Mouse (Mus musculus) limb, embryonic 14.5 days (tissue): ENCODE data around the gene Nlrx1. TPM values are rescaled to one million over a fixed set of nuclear protein-coding genes. Genes with fewer than 3 reads are reported as not detected.

Experiments
- ATAC-seq: fragments of 200-750 bp; cut with Nextera tagmentation; 2 replicates; pipeline ENCODE4 v1.8.0; 2017; ENCODE audit warnings: low read depth, moderate number of reproducible peaks, moderate TSS enrichment; ENCODE audit not compliant: low FRiP score
- DNase-seq: peaks from one replicate; pipeline ENCODE4 v3.0.0-alpha.2; 2015; ENCODE audit warnings: low spot score
- H3K27ac ChIP-seq: fragments of 300-500 bp; sonication (generic); replicated peaks from 2 replicates; pipeline ENCODE4 v1.5.1; 2014; ENCODE audit warnings: low read depth, mild to moderate bottlenecking, low read length, moderate library complexity, mixed read lengths
- H3K27me3 ChIP-seq: fragments of 300-500 bp; sonication (generic); 2 replicates; pipeline ENCODE4 v1.6.1; 2014; ENCODE audit warnings: low read length, mixed read lengths; ENCODE audit not compliant: control insufficient read depth, insufficient read depth
- H3K36me3 ChIP-seq: fragments of 300-500 bp; sonication (generic); 2 replicates; pipeline ENCODE4 v1.6.1; 2014; ENCODE audit warnings: mild to moderate bottlenecking, low read length, moderate library complexity, mixed read lengths; ENCODE audit not compliant: control insufficient read depth, insufficient read depth
- H3K4me1 ChIP-seq: fragments of 300-500 bp; sonication (generic); 2 replicates; pipeline ENCODE4 v1.6.1; 2014; ENCODE audit warnings: antibody characterized with exemption, low read length, mixed read lengths; ENCODE audit not compliant: control insufficient read depth, insufficient read depth
- H3K4me2 ChIP-seq: fragments of 300-500 bp; sonication (generic); replicated peaks from 2 replicates; pipeline ENCODE4 v1.6.1; 2014; ENCODE audit warnings: low read depth, mild to moderate bottlenecking, low read length, moderate library complexity; ENCODE audit not compliant: severe bottlenecking
- H3K4me3 ChIP-seq: fragments of 300-500 bp; sonication (generic); replicated peaks from 2 replicates; pipeline ENCODE4 v1.5.1; 2014; ENCODE audit warnings: low read length
- H3K9ac ChIP-seq: fragments of 300-500 bp; sonication (generic); 2 replicates; pipeline ENCODE4 v1.6.1; 2014; ENCODE audit warnings: mild to moderate bottlenecking, low read depth, low read length, moderate library complexity; ENCODE audit not compliant: severe bottlenecking
- H3K9me3 ChIP-seq: fragments of 300-500 bp; sonication (generic); 2 replicates; pipeline ENCODE4 v1.6.1; 2016; ENCODE audit warnings: low read length; ENCODE audit not compliant: control insufficient read depth
- POLR2A ChIP-seq: fragments of 200-500 bp; IDR thresholded peaks from 2 replicates; pipeline ENCODE4 v1.8.0; 2012; ENCODE audit warnings: inconsistent platforms, mild to moderate bottlenecking, moderate library complexity, borderline replicate concordance; ENCODE audit not compliant: insufficient read depth, insufficient read length; ENCODE audit errors: extremely low read depth
- WGBS: fragments of 180-500 bp; shearing (Covaris S2); extraction: QIAGEN DNeasy Blood & Tissue Kit; methylation state at CpG from one replicate; pipeline ENCODE4 v1.1.7; 2014; 5-methylcytosine and 5-hydroxymethylcytosine counted together
- polyA plus RNA-seq, 2 experiments: library from polyadenylated mRNA; depleted of rRNA in 1 of 2; stranded (reverse) in 1 of 2; unstranded in 1 of 2; fragments of >200 nt; fragmentation: Nextera tagmentation in 1 of 2; extraction: Ambion mirVana in 1 of 2; gene quantifications; 2 replicates each; pipeline versions ENCODE4 v1.2.1 to v1.2.3; 2012 to 2014

Gene Nlrx1
- polyA plus RNA-seq, 2 experiments = 8.6 to 13.5 TPM

- Histone ChIP-seq H3K27ac (no peak overlapping the region), H3K9ac (no peak overlapping the region), H3K9me3 (no peaks in the 10 kb centered on the region), H3K4me2 (no peak overlapping the region), H3K36me3 (peaks cover 4% of the 10 kb centered on the region), H3K27me3 (no peaks in the 10 kb centered on the region), H3K4me1 (peaks cover 15% of the 10 kb centered on the region), H3K4me3 (no peak overlapping the region)
- no peak for ATAC-seq
- no peak for TF ChIP-seq POLR2A
- WGBS = 81% methylated on average over 10 of the region's 10 CpGs
- no peak for DNase-seq
Observed at GRCm38 (mm10) chr9:44259014-44259413, 9.4 kb downstream of the Nlrx1 start.

- DNase-seq (no peak), ATAC-seq (no peak)
- peaks cover 17% of the 10 kb centered on the region for H3K4me1 ChIP-seq
- 80% methylated on average over 8 of the region's 8 CpGs for WGBS
- no peak overlapping the region for H3K27ac ChIP-seq
- H3K4me3 ChIP-seq = no peak overlapping the region
- H3K27me3 ChIP-seq = no peaks in the 10 kb centered on the region
- H3K36me3 ChIP-seq = peaks cover 4% of the 10 kb centered on the region; the same call in 1 of the 2 replicates
- no peak overlapping the region for H3K9ac ChIP-seq
- no peak for TF ChIP-seq POLR2A
- no peak overlapping the region for H3K4me2 ChIP-seq
- H3K9me3 ChIP-seq = no peaks in the 10 kb centered on the region
Observed at GRCm38 (mm10) chr9:44256213-44256612, 12.2 kb downstream of the Nlrx1 start.

GRCm38 (mm10) chr9:44255136-44255521 is 13.3 kb downstream of the Nlrx1 start:
- Histone ChIP-seq H3K4me1 (peaks cover 17% of the 10 kb centered on the region), H3K4me3 (no peak overlapping the region), H3K36me3 (peaks cover 4% of the 10 kb centered on the region; the same call in 1 of the 2 replicates), H3K4me2 (no peak overlapping the region), H3K9ac (no peak overlapping the region), H3K9me3 (no peaks in the 10 kb centered on the region), H3K27ac (peak overlapping the region; percentile 5), H3K27me3 (no peaks in the 10 kb centered on the region)
- no peak for TF ChIP-seq POLR2A
- WGBS = 43% methylated on average over 6 of the region's 6 CpGs
- no peak for DNase-seq
- ATAC-seq = no peak

GRCm38 (mm10) chr9:44254508-44255135 is 13.8 kb downstream of the Nlrx1 start:
- no peak for DNase-seq
- Histone ChIP-seq H3K4me3 (no peak overlapping the region), H3K9me3 (no peaks in the 10 kb centered on the region), H3K4me2 (no peak overlapping the region), H3K27me3 (no peaks in the 10 kb centered on the region), H3K4me1 (peaks cover 17% of the 10 kb centered on the region), H3K9ac (no peak overlapping the region), H3K36me3 (peaks cover 4% of the 10 kb centered on the region; the same call in 1 of the 2 replicates), H3K27ac (peak overlapping the region; percentile 26; the same call in 1 of the 2 replicates)
- no peak for TF ChIP-seq POLR2A
- 0 out of 2 replicates have a peak, but pooled peaks have one; percentile 35 for ATAC-seq
- WGBS = 7% methylated on average over 5 of the region's 5 CpGs

- no peak overlapping the region for H3K4me3 ChIP-seq
- H3K9ac ChIP-seq = no peak overlapping the region
- DNase-seq (no peak), ATAC-seq (no peak)
- no peaks in the 10 kb centered on the region for H3K27me3 ChIP-seq
- no peaks in the 10 kb centered on the region for H3K9me3 ChIP-seq
- H3K36me3 ChIP-seq = peaks cover 4% of the 10 kb centered on the region; the same call in 1 of the 2 replicates
- H3K27ac ChIP-seq = no peak overlapping the region
- H3K4me1 ChIP-seq = peaks cover 17% of the 10 kb centered on the region
- TF ChIP-seq POLR2A = no peak
- 72% methylated on average over 6 of the region's 6 CpGs for WGBS
- H3K4me2 ChIP-seq = no peak overlapping the region
Observed at GRCm38 (mm10) chr9:44253441-44253840, 15.0 kb downstream of the Nlrx1 start.
